Mouse (Mus musculus) mammary gland, adult 2 months (tissue): ENCODE results near the gene Srebf1. TPM values are rescaled to one million over a fixed set of nuclear protein-coding genes. Genes with fewer than 3 reads are reported as not detected.

Experiments
- polyA plus RNA-seq: library from polyadenylated mRNA; depleted of rRNA; stranded (reverse); fragments of >200 nt; gene quantifications from 2 replicates; pipeline ENCODE4 v1.2.3, GENCODE M21; 2012; ENCODE audit warnings: low replicate concordance; rRNA removed

Gene Srebf1
- 774 and 1,174 TPM in 2 replicates for polyA plus RNA-seq

DNA sequence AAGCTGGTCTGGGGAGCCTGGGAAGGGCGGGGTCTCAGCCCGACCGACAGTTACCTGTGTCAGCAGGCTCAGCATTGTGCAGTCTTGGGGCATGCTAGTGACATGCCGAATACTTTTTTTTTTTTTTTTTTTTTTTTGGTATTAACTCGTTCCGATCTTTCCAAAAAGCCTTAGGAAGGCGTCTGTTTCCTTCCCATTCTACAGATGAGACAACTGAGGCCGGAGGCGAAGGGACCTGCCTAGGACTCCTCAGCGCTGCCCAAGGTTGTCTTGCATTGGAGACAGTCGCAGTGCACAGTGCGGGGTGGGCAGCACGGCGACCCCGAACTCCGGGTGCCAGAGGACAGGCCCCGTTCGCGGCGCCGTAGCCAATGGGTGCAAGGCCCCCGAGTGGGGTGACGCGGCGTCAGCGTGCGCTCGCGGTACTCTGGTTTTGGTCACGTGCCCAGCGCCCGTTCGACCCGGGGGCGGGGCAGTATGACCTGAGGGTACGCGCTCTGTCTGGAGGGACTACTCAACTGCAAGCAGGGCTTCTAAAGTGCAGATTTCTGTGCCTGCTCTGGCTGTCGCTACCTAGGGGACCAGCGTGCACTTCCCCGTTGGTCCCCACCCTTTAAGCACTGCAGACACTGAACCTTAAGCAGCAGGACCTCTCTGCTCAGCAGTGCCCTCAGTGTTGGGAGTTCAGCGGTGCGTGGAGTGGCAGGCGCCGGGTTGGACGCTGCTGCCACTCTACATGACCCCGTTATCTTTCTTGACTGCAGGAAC is at the start of gene Srebf1:
TSS of gene Srebf1 (minus strand) at position 113 of the 768 bp plus-strand sequence.

Other genes starting within 250 kb of the Srebf1 start
- 20.3 and 30.7 TPM in 2 replicates for gene Pemt, start 176.1 kb downstream of the Srebf1 start, polyA plus RNA-seq
- 33.0 and 67.6 TPM in 2 replicates for gene Rai1, start 117.6 kb downstream of the Srebf1 start, polyA plus RNA-seq
- 84.4 and 85.5 TPM in 2 replicates for gene Tom1l2, start 130.3 kb upstream of the Srebf1 start, polyA plus RNA-seq
- gene Drc3, start 130.7 kb upstream of the Srebf1 start, polyA plus RNA-seq = 0.29 and 2.2 TPM in 2 replicates
- 31.2 and 42.4 TPM in 2 replicates for gene Gid4, start 194.6 kb upstream of the Srebf1 start, polyA plus RNA-seq
- gene Atpaf2, start 195.9 kb upstream of the Srebf1 start, polyA plus RNA-seq = 51.7 and 66.1 TPM in 2 replicates
- 38.9 and 50.1 TPM in 2 replicates for gene Drg2, start 232.0 kb upstream of the Srebf1 start, polyA plus RNA-seq
- 0.17 and 0.19 TPM in 2 replicates for gene Myo15, start 246.8 kb upstream of the Srebf1 start, polyA plus RNA-seq